Mouse (Mus musculus) ES-CJ7 (cell line): ENCODE results near the gene Igsf9.

Experiments
- DNase-seq: peaks from one replicate; pipeline ENCODE4 v3.0.0; 2011; ENCODE audit warnings: low read depth, low spot score

Igsf9 gene

GRCm38 (mm10) chr1:172468301-172468877 lies 13.2 kb upstream of the Igsf9 start:
- DNase-seq, result peak; percentile 66

DNA sequence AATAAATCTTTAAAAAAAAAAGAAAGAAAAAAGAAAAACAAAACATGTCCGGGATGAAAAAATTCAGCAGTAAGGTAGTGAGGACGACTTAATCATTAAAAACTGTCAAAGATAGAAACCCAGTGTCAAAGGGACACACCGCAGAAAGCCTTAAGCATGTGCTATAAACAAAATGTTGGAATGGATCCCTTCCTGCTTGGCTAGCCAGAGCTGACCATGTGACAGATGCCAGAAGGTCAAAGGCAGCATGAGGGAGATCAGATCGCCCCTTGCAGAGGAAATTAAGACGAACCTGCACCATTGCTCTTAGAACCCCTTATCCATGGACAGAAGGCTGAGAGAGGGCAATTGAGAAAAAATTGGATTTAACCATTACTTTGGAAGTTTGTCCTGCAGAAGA lies 12.2 kb upstream of the Igsf9 start:
- DNase-seq, result no peak

- no peak for DNase-seq
These were observed 11.7 kb upstream of the Igsf9 start for GRCm38 (mm10) chr1:172469810-172470448.

DNA sequence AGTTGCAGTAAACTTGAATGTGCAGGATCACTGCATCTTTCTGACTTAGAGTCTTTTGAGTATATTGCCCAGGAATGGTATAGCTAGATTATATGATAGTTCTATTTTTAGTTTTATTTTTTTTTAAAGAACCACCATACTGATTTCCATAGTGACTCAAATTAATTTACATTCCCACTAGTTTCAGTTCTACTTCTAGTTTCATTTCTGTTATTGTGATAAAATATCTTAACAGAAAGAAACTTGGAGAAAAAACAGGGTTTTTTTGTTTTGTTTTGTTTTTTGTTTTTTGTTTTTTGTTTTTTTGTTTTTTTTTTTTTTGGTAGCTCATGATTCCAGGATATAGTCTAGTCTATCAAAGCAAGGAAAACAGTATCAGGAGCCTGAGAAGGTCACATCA lies 8.7 kb upstream of the Igsf9 start:
- DNase-seq, result no peak

DNA sequence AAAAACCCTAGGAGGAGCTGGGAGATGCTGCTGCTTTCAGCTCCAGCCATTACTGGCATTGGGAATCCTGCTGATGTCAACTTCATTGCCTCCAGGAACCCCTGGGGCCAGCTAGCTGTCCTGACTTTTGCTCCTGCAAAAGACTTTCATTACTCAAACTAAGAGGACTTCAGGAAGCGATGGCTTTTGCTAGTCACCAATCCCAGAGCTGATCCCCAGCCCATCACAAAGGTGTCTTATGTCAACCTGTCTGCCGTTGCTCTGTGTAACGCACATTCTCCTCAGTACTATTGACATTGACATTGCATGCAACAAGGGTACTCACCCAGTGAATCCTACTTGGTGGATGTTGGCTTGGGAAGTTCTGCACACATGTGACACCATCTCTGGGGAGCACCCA lies 7.4 kb upstream of the Igsf9 start:
- DNase-seq, result no peak

GRCm38 (mm10) chr1:172475054-172475741 lies 6.4 kb upstream of the Igsf9 start, which contains the start of gene Slamf9:
Gene Slamf9, plus strand, starts transcription at chr1:172475358.
- DNase-seq, result no peak

DNA sequence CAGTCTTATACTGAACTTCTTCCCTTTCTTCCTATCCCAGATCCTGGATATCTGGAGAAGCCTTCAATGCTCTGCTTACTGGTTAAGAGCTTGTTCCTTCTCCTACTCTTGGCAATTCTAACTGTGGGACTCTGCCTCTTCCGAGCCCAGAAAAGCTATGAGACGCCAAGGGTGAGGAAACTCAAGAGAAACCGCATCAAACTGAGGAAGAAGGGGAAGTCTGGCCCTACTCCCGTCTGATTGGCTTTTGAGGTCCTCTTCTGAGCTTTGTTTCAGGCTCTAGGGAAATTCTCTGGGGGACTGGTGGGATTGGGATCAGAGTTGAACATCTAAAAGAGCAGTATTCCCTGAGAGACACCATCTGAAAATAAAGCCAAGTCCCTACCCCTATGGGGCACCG lies 3.6 kb upstream of the Igsf9 start:
- no peak for DNase-seq

DNA sequence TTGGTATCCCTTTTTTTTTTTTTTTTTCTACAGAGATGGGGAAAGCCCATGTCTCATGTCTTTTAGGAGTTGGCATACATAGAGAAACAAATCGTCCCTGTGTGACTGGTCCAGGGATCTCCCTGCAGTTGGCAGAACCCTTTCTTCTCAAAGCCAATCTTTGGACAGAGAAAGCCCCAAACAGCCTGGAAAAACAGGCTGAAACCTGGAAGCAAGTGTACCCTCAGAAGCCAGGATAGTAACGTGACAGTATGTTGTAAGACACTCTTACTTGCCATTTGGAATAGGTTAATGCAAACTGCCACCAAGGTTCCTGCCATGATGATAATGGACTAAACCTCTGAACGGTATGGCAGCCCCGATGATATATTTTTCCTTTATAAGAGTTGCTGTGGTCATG lies 1.2 kb upstream of the Igsf9 start:
- no peak for DNase-seq

- no peak for DNase-seq
These were observed 477 bp upstream of the Igsf9 start for GRCm38 (mm10) chr1:172481111-172481510.

DNA sequence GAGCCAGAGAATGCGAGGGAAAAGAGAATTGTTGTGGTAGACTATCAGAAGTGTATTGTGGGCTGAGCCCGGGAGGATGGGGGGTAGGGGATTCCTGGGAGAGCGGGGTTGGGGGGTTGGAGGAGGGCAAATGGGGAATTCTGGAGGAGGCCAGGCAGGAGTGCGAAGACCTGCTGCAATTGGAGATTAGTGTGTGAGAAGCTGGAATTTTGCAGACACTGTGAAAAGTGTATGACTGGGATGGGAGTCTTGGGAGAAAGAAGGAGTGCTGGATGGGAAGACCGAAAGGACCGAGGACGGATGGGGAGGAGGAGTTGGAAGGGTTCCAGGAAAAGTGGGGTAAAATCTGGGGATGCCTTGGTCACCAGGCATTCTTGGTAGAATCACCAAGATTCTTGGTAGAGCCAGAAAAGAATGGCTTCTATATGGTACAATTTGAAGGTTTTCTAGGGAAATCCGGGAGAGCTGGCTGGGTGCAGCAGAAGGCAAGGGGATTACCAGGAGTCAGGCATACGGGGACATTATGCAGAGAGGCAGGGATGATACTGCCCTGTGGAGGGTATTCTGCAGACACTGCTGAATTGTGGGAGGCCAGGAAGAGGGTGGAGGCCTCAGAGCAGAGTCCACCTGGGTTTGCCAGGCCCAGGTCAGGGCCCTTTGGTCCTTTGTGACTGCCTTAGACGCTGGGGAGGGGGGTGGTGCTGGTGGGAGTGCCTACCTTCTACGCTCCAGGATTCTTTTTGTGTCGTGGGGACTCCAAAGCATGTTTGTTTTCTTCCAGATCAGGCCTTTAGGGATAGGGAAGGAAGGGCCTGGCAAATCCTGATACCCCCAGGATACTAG lies 1.2 kb downstream of the Igsf9 start:
- no peak for DNase-seq

DNA sequence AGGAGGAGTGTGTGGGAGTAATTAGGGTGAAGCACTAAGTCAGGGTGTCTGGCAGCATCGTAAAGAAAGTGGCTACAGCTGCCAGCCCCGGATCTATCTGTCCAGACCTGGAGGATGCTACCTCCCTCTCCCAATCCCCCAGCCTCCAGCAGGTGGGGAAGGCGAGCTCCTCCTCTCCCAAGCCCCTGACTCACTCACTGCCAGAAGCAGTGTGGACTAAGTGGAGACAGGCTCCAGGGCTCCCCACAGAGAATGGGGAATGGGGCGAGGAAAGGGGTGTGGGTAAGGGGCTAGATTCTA lies 1.7 kb downstream of the Igsf9 start:
- peak; percentile 38 for DNase-seq

DNA sequence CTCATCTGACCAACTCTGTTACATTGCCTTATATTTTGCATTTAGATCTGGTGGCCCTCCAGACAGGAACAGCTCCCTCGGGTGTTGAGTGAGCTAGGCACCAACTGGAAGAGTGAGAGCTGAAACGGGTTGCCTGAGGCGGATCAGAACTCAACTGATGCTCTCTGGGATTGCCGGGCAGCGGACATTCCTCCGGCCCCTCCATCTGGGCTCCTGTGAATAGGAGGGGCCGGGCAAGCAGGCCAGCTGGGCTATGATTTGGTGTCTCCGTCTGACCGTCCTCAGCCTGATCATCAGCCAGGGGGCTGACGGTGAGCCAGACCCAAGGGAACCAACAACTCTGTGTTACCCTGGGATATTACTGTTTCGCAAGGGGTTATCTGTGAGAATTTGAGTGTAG lies 2.6 kb downstream of the Igsf9 start:
- no peak for DNase-seq

GRCm38 (mm10) chr1:172484671-172485070 lies 3.1 kb downstream of the Igsf9 start:
- no peak for DNase-seq

GRCm38 (mm10) chr1:172485821-172486220 lies 4.2 kb downstream of the Igsf9 start:
- no peak for DNase-seq

GRCm38 (mm10) chr1:172486236-172486635 lies 4.6 kb downstream of the Igsf9 start:
- DNase-seq, result no peak

GRCm38 (mm10) chr1:172486651-172487050 lies 5.1 kb downstream of the Igsf9 start:
- DNase-seq, result no peak

DNA sequence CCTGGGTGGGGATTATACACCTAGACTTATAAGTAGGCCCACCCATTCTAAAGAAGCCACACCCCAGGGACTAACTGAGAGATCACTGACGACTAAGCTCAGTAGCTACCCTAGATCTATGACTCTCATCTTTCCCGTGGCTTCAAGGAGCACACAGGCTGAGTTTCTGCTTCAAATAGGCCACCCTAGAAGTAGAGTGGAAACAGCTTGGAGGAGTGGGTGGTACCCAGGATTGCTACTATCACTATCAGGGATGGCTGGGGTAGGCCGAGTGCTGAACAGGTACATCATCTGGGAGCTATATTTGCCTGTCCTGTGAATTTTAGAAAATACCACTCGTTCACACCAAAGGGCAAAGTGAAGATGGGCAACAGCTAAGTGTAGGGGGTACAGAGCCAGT lies 6.3 kb downstream of the Igsf9 start:
- no peak for DNase-seq

DNA sequence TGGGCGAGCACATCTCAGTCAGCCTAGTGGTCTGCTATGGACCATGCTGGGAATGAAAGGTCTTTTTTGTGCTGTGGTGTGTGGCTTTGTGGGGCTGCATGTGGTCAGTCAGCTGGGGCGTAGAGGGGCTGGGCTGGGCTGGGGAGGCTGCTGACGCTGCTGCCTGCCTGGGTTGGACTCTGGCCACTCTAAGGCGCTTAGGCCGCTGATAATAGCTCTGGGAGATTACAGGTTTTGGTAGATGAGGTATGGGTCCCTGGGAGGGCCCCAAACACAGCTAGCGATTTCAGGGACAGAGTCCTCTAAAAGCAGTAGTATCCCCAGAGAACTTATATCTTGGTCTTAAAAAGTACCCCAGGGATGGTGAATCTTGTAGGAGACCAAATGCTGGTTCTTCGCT lies 7.2 kb downstream of the Igsf9 start:
- DNase-seq, result no peak

- no peak for DNase-seq
These were observed 8.1 kb downstream of the Igsf9 start for GRCm38 (mm10) chr1:172489585-172490250.

DNA sequence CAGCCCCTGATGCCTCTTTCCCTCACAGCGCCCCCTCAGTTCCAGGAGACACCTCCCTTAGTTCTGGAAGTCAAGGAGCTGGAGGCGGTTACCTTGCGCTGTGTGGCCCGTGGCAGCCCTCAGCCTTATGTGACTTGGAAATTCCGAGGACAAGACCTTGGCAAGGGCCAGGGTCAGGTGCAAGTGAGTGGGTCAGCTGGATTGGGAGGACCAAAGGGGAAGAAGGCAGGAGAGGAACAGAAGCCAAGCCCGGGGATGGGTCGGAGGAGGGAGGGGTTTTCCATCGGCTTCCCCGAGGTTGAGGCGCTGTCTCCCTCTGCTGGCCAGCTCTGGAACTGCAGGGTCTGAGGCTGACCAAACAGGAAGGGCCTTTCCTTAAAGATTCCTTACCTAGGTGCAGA lies 8.7 kb downstream of the Igsf9 start:
- DNase-seq, result peak; percentile 91

DNA sequence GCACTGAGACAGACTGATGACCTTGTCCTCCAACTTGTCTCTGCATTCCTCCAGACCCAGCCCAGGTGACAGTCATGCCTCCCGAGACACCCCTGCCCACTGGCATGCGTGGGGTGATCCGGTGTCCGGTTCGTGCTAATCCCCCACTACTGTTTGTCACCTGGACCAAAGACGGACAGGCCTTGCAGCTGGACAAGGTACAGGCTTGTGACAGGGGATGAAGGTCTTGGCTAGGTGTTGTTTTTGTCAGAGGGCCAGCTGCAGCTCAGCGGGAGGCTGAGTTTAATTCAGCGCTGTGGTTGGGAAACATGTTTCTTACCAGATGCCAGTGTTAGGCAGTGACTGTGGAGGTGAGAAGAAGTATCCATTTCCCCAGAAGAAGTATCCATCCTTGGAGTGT lies 10.5 kb downstream of the Igsf9 start:
- DNase-seq, result no peak

GRCm38 (mm10) chr1:172493516-172493915 lies 11.9 kb downstream of the Igsf9 start:
- DNase-seq, result no peak
